Mouse (Mus musculus): ENCODE data around the gene Map1b. TPM values are rescaled to one million over a fixed set of nuclear protein-coding genes. Genes with fewer than 3 reads are reported as not detected.

Map1b gene
- polyA plus RNA-seq, 1 experiment from 2014 or later: 31.2 TPM

- DNase-seq (ENCODE audit: low spot score) (no peak), ATAC-seq (no peak)
- H3K27ac ChIP-seq (ENCODE audit: low read length): no peak overlapping the region
- no peak overlapping the region for H3K4me2 ChIP-seq (replicated peaks; ENCODE audit: low read depth, low read length)
- no peaks in the 10 kb centered on the region for H3K4me1 ChIP-seq (ENCODE audit: insufficient read depth, low read depth, low read length)
- H3K36me3 ChIP-seq (ENCODE audit: insufficient read depth, low read length): no peaks in the 10 kb centered on the region
- no peaks in the 10 kb centered on the region for H3K9me3 ChIP-seq (ENCODE audit: low read length)
- H3K27me3 ChIP-seq (replicated peaks; ENCODE audit: insufficient read depth, low read length): no peaks in the 10 kb centered on the region
- no peak for TF ChIP-seq CTCF (IDR thresholded peaks at IDR 0.05)
- no peak for TF ChIP-seq EP300 (IDR thresholded peaks at IDR 0.05)
- H3K4me3 ChIP-seq (ENCODE audit: low read depth, low read length): no peak overlapping the region
- no peak overlapping the region for H3K9ac ChIP-seq (replicated peaks; ENCODE audit: low read depth)
These were observed 79.3 kb downstream of the Map1b start for GRCm38 (mm10) chr13:99437051-99437450.

DNA sequence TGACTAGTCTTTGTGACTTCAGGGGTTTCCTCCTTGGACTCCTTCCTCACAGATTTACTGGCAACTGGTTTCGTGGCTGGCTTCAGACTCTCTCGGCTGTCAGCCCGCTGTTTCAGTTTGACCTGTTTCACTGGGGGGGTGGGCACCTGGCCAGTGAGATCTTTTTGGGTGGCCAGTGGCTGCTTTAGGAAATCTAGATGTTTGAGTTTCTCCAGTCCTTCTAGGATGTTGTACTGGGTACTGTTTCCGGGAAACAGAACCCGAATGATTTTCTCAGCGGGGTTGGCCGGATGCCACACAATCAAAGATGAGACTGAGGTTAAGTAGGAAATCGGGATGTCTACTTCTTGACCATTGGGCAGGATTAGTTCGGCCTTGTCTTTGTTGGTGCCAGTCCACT lies 81.8 kb downstream of the Map1b start:
- Histone ChIP-seq H3K9me3 (ENCODE audit: low read length) (no peaks in the 10 kb centered on the region), H3K36me3 (ENCODE audit: insufficient read depth, low read length) (no peaks in the 10 kb centered on the region), H3K27me3 (replicated peaks; ENCODE audit: insufficient read depth, low read length) (no peaks in the 10 kb centered on the region), H3K4me1 (ENCODE audit: insufficient read depth, low read depth, low read length) (no peaks in the 10 kb centered on the region), H3K9ac (replicated peaks; ENCODE audit: low read depth) (no peak overlapping the region), H3K4me2 (replicated peaks; ENCODE audit: low read depth, low read length) (no peak overlapping the region), H3K4me3 (ENCODE audit: low read depth, low read length) (no peak overlapping the region), H3K27ac (ENCODE audit: low read length) (no peak overlapping the region)
- WGBS: 81% methylated on average over 9 of the region's 9 CpGs
- no peak for TF ChIP-seq CTCF (IDR thresholded peaks at IDR 0.05)
- TF ChIP-seq EP300 (IDR thresholded peaks at IDR 0.05): no peak
- ATAC-seq (no peak), DNase-seq (ENCODE audit: low spot score) (no peak)

DNA sequence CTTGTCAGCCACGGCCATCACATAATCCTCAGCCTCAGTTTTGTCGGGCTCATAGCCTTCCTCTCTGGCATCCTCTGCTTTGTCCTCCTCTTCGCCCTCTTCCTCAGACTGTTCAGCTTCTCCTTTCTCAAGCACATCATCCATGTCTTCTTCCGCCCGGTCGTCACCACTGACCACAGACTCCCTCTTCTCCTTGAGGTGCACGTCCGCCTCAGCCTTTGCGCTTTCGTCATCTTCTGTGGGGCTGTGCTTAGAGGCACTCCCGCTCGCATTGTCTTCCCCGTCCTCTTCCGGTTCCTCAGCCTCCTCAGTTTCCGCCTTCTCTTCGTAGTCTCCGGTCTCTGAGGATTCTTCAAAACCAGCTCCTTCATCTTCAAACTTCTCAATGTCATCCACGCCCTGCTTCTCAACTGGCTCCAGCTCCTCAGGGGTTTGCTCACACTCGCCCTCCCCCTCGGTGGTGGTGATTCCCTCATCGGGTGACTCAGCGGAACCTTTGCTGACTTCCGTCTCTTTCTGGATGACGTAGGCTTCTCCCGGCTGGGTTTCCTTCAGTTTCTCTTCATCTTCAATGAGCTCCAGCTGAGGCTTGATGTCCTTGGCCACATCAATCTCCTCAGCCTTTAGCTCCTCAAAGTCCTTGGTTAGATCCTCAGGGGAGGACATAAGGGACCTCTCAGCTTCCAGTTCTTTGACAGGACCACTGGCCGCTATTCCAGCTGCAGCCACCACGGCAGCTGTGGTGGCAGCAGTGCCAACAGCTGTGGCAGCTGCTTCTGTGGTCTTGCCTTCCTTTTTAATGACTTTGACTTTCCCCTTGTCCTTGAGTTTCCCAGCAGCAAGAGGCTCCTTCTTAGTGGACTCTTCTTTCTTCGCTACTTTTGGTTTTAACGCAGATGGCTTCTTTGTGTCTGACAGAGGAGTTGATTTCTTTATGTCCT lies 83.0 kb downstream of the Map1b start:
- Histone ChIP-seq H3K9me3 (ENCODE audit: low read length) (no peaks in the 10 kb centered on the region), H3K4me3 (ENCODE audit: low read depth, low read length) (no peak overlapping the region), H3K4me2 (replicated peaks; ENCODE audit: low read depth, low read length) (no peak overlapping the region), H3K27me3 (replicated peaks; ENCODE audit: insufficient read depth, low read length) (no peaks in the 10 kb centered on the region), H3K9ac (replicated peaks; ENCODE audit: low read depth) (no peak overlapping the region), H3K4me1 (ENCODE audit: insufficient read depth, low read depth, low read length) (no peaks in the 10 kb centered on the region), H3K27ac (ENCODE audit: low read length) (no peak overlapping the region), H3K36me3 (ENCODE audit: insufficient read depth, low read length) (no peaks in the 10 kb centered on the region)
- no peak for TF ChIP-seq CTCF (IDR thresholded peaks at IDR 0.05)
- ATAC-seq: no peak
- DNase-seq (ENCODE audit: low spot score): no peak
- WGBS: 87% methylated on average over 29 of the region's 29 CpGs

GRCm38 (mm10) chr13:99423581-99423980 lies 92.8 kb downstream of the Map1b start:
- Histone ChIP-seq H3K9ac (replicated peaks; ENCODE audit: low read depth) (no peak overlapping the region), H3K36me3 (ENCODE audit: insufficient read depth, low read length) (no peaks in the 10 kb centered on the region), H3K4me2 (replicated peaks; ENCODE audit: low read depth, low read length) (no peak overlapping the region), H3K9me3 (ENCODE audit: low read length) (no peaks in the 10 kb centered on the region), H3K27me3 (replicated peaks; ENCODE audit: insufficient read depth, low read length) (no peaks in the 10 kb centered on the region), H3K4me3 (ENCODE audit: low read depth, low read length) (no peak overlapping the region), H3K27ac (ENCODE audit: low read length) (no peak overlapping the region), H3K4me1 (ENCODE audit: insufficient read depth, low read depth, low read length) (no peaks in the 10 kb centered on the region)
- no peak for ATAC-seq
- 72% methylated on average over 13 of the region's 13 CpGs for WGBS
- TF ChIP-seq CTCF (IDR thresholded peaks at IDR 0.05) (no peak), EP300 (IDR thresholded peaks at IDR 0.05) (no peak)
- DNase-seq (ENCODE audit: low spot score): no peak

- no peak for DNase-seq (ENCODE audit: low spot score)
- Histone ChIP-seq H3K4me2 (replicated peaks; ENCODE audit: low read depth, low read length) (no peak overlapping the region), H3K9me3 (ENCODE audit: low read length) (no peaks in the 10 kb centered on the region), H3K4me1 (ENCODE audit: insufficient read depth, low read depth, low read length) (no peaks in the 10 kb centered on the region), H3K27me3 (replicated peaks; ENCODE audit: insufficient read depth, low read length) (no peaks in the 10 kb centered on the region), H3K4me3 (ENCODE audit: low read depth, low read length) (no peak overlapping the region), H3K27ac (ENCODE audit: low read length) (no peak overlapping the region), H3K9ac (replicated peaks; ENCODE audit: low read depth) (no peak overlapping the region), H3K36me3 (ENCODE audit: insufficient read depth, low read length) (no peaks in the 10 kb centered on the region)
- TF ChIP-seq EP300 (IDR thresholded peaks at IDR 0.05) (no peak), CTCF (IDR thresholded peaks at IDR 0.05) (no peak)
- WGBS: 76% methylated on average over 9 of the region's 9 CpGs
- no peak for ATAC-seq
These were observed 99.7 kb downstream of the Map1b start for GRCm38 (mm10) chr13:99416601-99417000.

DNA sequence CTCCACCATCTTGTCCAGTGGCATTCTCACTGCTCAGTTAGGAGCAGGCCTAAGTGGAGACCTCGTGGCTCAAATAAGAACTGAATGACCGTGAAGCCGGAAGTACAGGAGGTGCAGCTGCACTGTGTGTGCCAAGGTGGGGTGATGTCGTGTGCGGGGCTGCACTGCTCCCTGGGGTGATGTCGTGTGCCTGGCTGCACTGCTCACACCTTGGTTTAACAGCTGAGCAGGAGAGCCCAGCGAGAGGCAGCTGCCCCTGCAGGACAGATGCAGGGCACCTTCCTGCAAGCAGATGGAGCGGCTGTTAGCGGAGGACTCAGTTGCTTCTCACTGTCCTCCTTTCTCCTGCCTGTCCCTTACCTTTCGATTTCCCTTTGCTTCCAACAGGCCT lies 102.0 kb downstream of the Map1b start:
- Histone ChIP-seq H3K27ac (ENCODE audit: low read length) (no peak overlapping the region), H3K36me3 (ENCODE audit: insufficient read depth, low read length) (no peaks in the 10 kb centered on the region)
- no peak for DNase-seq (ENCODE audit: low spot score)

More for the DNA sequence above, 102.0 kb downstream of the Map1b start:
- 69% methylated on average over 10 of the region's 10 CpGs for WGBS
- no peak overlapping the region for H3K4me2 ChIP-seq (replicated peaks; ENCODE audit: low read depth, low read length)
- no peak for ATAC-seq
- TF ChIP-seq EP300 (IDR thresholded peaks at IDR 0.05): no peak
- TF ChIP-seq CTCF (IDR thresholded peaks at IDR 0.05): no peak
- no peak overlapping the region for H3K9ac ChIP-seq (replicated peaks; ENCODE audit: low read depth)
- no peaks in the 10 kb centered on the region for H3K9me3 ChIP-seq (ENCODE audit: low read length)
- no peak overlapping the region for H3K4me3 ChIP-seq (ENCODE audit: low read depth, low read length)
- H3K27me3 ChIP-seq (replicated peaks; ENCODE audit: insufficient read depth, low read length): no peaks in the 10 kb centered on the region
- no peaks in the 10 kb centered on the region for H3K4me1 ChIP-seq (ENCODE audit: insufficient read depth, low read depth, low read length)

All from lung, postnatal 0 days (tissue).